Mouse (Mus musculus) liver, embryonic 14.5 days (tissue): ENCODE measurements around the gene Pax1. TPM values are rescaled to one million over a fixed set of nuclear protein-coding genes. Genes with fewer than 3 reads are reported as not detected.

Experiments used
- ATAC-seq: fragments of 200-750 bp; cut with Nextera tagmentation; 2 replicates; pipeline ENCODE4 v1.8.0; 2017; ENCODE audit warnings: moderate number of reproducible peaks, mild to moderate bottlenecking, moderate library complexity; ENCODE audit not compliant: insufficient read depth
- DNase-seq, 3 experiments: peaks; one replicate each; pipeline ENCODE4 v3.0.0-alpha.2; 2012 to 2013; ENCODE audit warnings: low read depth in 3 of 3, low spot score in 3 of 3
- H3K27ac ChIP-seq: fragments of 300-500 bp; sonication (generic); 2 replicates; pipeline ENCODE4 v1.5.1; 2014; ENCODE audit warnings: moderate library complexity, mild to moderate bottlenecking, control low read depth, inconsistent platforms
- H3K27me3 ChIP-seq: fragments of 300-500 bp; sonication (generic); 2 replicates; pipeline ENCODE4 v1.6.1; 2014; ENCODE audit warnings: mild to moderate bottlenecking, low read length, moderate library complexity; ENCODE audit not compliant: control insufficient read depth, insufficient read depth
- H3K36me3 ChIP-seq: fragments of 300-500 bp; sonication (generic); replicated peaks from 2 replicates; pipeline ENCODE4 v1.6.1; 2014; ENCODE audit warnings: low read depth; ENCODE audit not compliant: control insufficient read depth, insufficient read depth
- H3K4me1 ChIP-seq, 2 experiments: fragments of 200-500 bp in 1 of 2; fragments of 300-500 bp in 1 of 2; sonication (generic) in 1 of 2; replicated peaks; 2 replicates each; pipeline ENCODE4 v1.6.1; 2012 to 2014; ENCODE audit warnings: antibody characterized with exemption in 1 of 2, inconsistent platforms in 1 of 2, low read length in 1 of 2; ENCODE audit not compliant: control insufficient read depth in 2 of 2, insufficient read depth in 2 of 2
- H3K4me2 ChIP-seq: fragments of 300-500 bp; sonication (generic); 2 replicates; pipeline ENCODE4 v1.6.1; 2014; ENCODE audit warnings: low read depth, mild to moderate bottlenecking, control low read depth, moderate library complexity
- H3K4me3 ChIP-seq, 2 experiments: fragments of 200-500 bp in 1 of 2; fragments of 300-500 bp in 1 of 2; sonication (generic) in 1 of 2; 2 replicates each; pipeline ENCODE4 v1.5.1; 2012 to 2014; ENCODE audit warnings: low read depth in 2 of 2, low read length in 2 of 2, mild to moderate bottlenecking in 2 of 2, control low read depth in 1 of 2, inconsistent platforms in 1 of 2, moderate library complexity in 1 of 2; ENCODE audit not compliant: insufficient read depth in 1 of 2
- H3K9ac ChIP-seq: fragments of 300-500 bp; sonication (generic); replicated peaks from 2 replicates; pipeline ENCODE4 v1.6.1; 2014; ENCODE audit warnings: mild to moderate bottlenecking, control low read depth, moderate library complexity
- H3K9me3 ChIP-seq: fragments of 300-500 bp; sonication (generic); 2 replicates; pipeline ENCODE4 v1.6.1; 2016; ENCODE audit warnings: low read length, mixed read lengths; ENCODE audit not compliant: control insufficient read depth
- CTCF ChIP-seq: IDR thresholded peaks from 2 replicates; pipeline ENCODE4 v1.5.1; 2016; ENCODE audit warnings: antibody characterized with exemption, low read depth, control low read depth
- EP300 ChIP-seq: IDR thresholded peaks from 2 replicates; pipeline ENCODE4 v1.6.1; 2016; ENCODE audit warnings: antibody characterized with exemption, low read depth
- WGBS: fragments of 180-500 bp; shearing (Covaris S2); extraction: QIAGEN DNeasy Blood & Tissue Kit; methylation state at CpG from one replicate; pipeline ENCODE4 v1.1.7; 2014; ENCODE audit not compliant: insufficient replicate concordance; 5-methylcytosine and 5-hydroxymethylcytosine counted together
- polyA plus RNA-seq, 2 experiments: library from polyadenylated mRNA; depleted of rRNA in 1 of 2; stranded (reverse) in 1 of 2; unstranded in 1 of 2; fragments of >200 nt; fragmentation: Nextera tagmentation in 1 of 2; extraction: Ambion mirVana in 1 of 2; gene quantifications; 2 replicates each; pipeline versions ENCODE4 v1.2.1 to v1.2.3; 2012 to 2014

The Pax1 gene
- polyA plus RNA-seq, 2 experiments: not detected

- H3K9me3 ChIP-seq: no peaks in the 10 kb centered on the region
- TF ChIP-seq EP300: no peak
- no peak for TF ChIP-seq CTCF
- no peak for ATAC-seq
- no peak overlapping the region for H3K9ac ChIP-seq
- H3K27ac ChIP-seq: no peak overlapping the region
- H3K4me3 ChIP-seq: no peak overlapping the region
- no peak overlapping the region for H3K4me2 ChIP-seq
- DNase-seq: no peak
- H3K4me1 ChIP-seq: no peaks in the 10 kb centered on the region
- WGBS: 3% methylated on average over 12 of the region's 12 CpGs
- H3K27me3 ChIP-seq: peaks cover 81% of the 10 kb centered on the region
- no peaks in the 10 kb centered on the region for H3K36me3 ChIP-seq
Observed at GRCm38 (mm10) chr2:147367246-147367820, 5.6 kb downstream of the Pax1 start.

DNA sequence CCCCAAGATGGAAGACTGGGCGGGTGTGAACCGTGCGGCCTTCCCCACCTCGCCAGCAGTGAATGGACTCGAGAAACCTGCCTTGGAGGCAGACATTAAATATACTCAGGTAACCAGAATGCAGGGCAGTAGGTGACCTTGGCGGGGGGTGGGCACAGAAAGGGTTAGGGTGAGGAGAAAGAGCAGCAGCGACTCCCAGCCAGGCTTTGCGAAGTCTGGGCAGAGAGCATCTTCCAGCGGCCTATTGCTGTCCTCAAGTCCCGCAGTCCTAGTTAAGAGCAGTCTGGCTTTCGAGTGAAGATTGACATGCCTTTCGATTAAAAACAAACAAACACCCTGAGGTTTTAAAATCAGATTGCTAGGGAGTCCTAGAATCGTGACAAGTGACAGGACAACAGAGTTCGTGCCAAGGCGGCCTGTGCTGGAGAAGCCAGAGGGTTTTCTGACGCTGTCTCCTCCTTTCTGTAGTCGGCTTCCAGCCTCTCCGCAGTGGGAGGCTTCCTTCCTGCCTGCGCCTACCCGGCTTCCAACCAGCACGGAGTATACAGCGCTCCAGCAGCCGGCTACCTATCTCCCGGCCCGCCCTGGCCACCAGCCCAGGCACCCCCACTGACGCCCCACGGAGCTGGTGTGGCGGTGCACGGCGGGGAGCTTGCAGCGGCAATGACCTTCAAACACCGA lies 6.3 kb downstream of the Pax1 start:
- no peak overlapping the region for H3K4me2 ChIP-seq

DNA sequence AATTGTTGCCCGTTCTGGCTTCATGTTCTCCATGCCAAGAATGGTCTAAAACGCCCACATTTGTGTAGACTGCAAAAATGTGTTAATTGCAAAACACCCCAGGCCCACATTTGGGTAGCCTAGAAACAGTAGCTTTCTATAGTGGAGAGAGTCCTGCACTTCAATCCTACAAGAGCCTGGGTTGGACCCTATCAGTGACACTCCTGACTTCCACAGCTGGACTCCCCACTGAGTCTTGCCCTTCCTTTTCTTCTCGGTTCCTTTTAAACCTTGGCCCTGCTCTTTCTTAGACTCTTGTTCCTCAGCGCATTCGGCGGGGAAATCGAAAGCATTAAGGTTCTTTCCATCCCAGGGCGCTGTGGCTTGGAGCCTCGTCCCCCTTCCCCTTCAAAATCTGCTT lies 7.8 kb downstream of the Pax1 start:
- Histone ChIP-seq H3K9me3 (no peaks in the 10 kb centered on the region), H3K4me2 (no peak overlapping the region), H3K4me1 (no peaks in the 10 kb centered on the region), H3K4me3 (no peak overlapping the region), H3K9ac (no peak overlapping the region), H3K27me3 (peaks cover 79% of the 10 kb centered on the region), H3K36me3 (no peaks in the 10 kb centered on the region), H3K27ac (no peak overlapping the region)
- DNase-seq (no peak), ATAC-seq (no peak)
- TF ChIP-seq EP300 (no peak), CTCF (no peak)
- 4% methylated on average over 9 of the region's 9 CpGs for WGBS

More for the DNA sequence above, 6.3 kb downstream of the Pax1 start:
- no peaks in the 10 kb centered on the region for H3K36me3 ChIP-seq
- DNase-seq (no peak), ATAC-seq (no peak)
- no peak overlapping the region for H3K9ac ChIP-seq
- no peaks in the 10 kb centered on the region for H3K4me1 ChIP-seq
- TF ChIP-seq EP300 (no peak), CTCF (no peak)
- no peak overlapping the region for H3K27ac ChIP-seq
- no peak overlapping the region for H3K4me3 ChIP-seq
- 2% methylated on average over 32 of the region's 32 CpGs for WGBS
- H3K27me3 ChIP-seq: peaks cover 81% of the 10 kb centered on the region
- no peaks in the 10 kb centered on the region for H3K9me3 ChIP-seq

GRCm38 (mm10) chr2:147370091-147370490 lies 8.4 kb downstream of the Pax1 start:
- Histone ChIP-seq H3K9me3 (no peaks in the 10 kb centered on the region), H3K4me2 (no peak overlapping the region), H3K27me3 (peaks cover 79% of the 10 kb centered on the region), H3K4me1 (no peaks in the 10 kb centered on the region), H3K36me3 (no peaks in the 10 kb centered on the region), H3K9ac (no peak overlapping the region), H3K27ac (no peak overlapping the region), H3K4me3 (no peak overlapping the region)
- no peak for ATAC-seq
- DNase-seq: no peak
- 6% methylated on average over 5 of the region's 5 CpGs for WGBS
- TF ChIP-seq EP300: no peak
- no peak for TF ChIP-seq CTCF

DNA sequence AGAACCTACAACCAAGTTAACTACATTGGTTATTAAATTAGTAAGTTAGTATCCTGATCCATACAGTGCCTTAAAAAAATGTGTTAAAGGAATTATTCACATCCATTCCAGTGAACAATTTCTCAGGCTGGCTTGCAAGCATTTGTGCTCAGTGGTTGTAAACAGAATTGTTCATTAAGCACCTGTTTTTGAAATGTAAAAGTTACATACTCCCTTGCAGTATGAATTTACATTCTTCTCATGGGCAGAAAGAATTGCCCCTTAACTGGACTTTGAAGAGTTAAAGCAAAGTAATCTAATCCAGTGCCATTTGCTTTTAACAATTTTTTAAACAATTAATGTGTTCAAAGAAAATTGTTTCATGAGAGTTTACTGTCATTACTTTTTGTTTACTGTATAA lies 9.6 kb downstream of the Pax1 start:
- no peak for DNase-seq
- Histone ChIP-seq H3K36me3 (no peaks in the 10 kb centered on the region), H3K4me1 (no peaks in the 10 kb centered on the region), H3K4me3 (no peak overlapping the region), H3K4me2 (no peak overlapping the region), H3K9me3 (no peaks in the 10 kb centered on the region), H3K9ac (no peak overlapping the region), H3K27ac (no peak overlapping the region), H3K27me3 (peaks cover 71% of the 10 kb centered on the region)
- ATAC-seq: no peak
- TF ChIP-seq CTCF: no peak
- no peak for TF ChIP-seq EP300
